Mouse (Mus musculus) limb, embryonic 11.5 days (tissue): ENCODE measurements around the gene Timm8b. TPM values are rescaled to one million over a fixed set of nuclear protein-coding genes. Genes with fewer than 3 reads are reported as not detected.

ENCODE experiments used
- ATAC-seq: fragments of 200-750 bp; cut with Nextera tagmentation; 2 replicates; pipeline ENCODE4 v1.8.0; 2017; ENCODE audit warnings: low read depth; ENCODE audit not compliant: insufficient number of reproducible peaks, low FRiP score, low TSS enrichment
- DNase-seq: peaks from one replicate; pipeline ENCODE4 v3.0.0-alpha.2; 2015; ENCODE audit warnings: low spot score
- H3K27ac ChIP-seq: fragments of 300-500 bp; sonication (generic); replicated peaks from 2 replicates; pipeline ENCODE4 v1.5.1; 2014; ENCODE audit warnings: low read depth, mild to moderate bottlenecking, low read length
- H3K27me3 ChIP-seq: fragments of 300-500 bp; sonication (generic); 2 replicates; pipeline ENCODE4 v1.6.1; 2014; ENCODE audit warnings: mild to moderate bottlenecking, low read length, mixed read lengths; ENCODE audit not compliant: control insufficient read depth, insufficient read depth
- H3K36me3 ChIP-seq: fragments of 300-500 bp; sonication (generic); 2 replicates; pipeline ENCODE4 v1.6.1; 2014; ENCODE audit warnings: mild to moderate bottlenecking, low read length, moderate library complexity, mixed read lengths; ENCODE audit not compliant: control insufficient read depth, insufficient read depth
- H3K4me1 ChIP-seq: fragments of 300-500 bp; sonication (generic); 2 replicates; pipeline ENCODE4 v1.6.1; 2014; ENCODE audit warnings: low read length, mixed read lengths; ENCODE audit not compliant: control insufficient read depth, insufficient read depth
- H3K4me2 ChIP-seq: fragments of 300-500 bp; sonication (generic); 2 replicates; pipeline ENCODE4 v1.6.1; 2014; ENCODE audit warnings: low read depth, mild to moderate bottlenecking, moderate library complexity; ENCODE audit not compliant: severe bottlenecking
- H3K4me3 ChIP-seq: fragments of 300-500 bp; sonication (generic); 2 replicates; pipeline ENCODE4 v1.5.1; 2014; ENCODE audit warnings: low read depth, low read length
- H3K9ac ChIP-seq: fragments of 300-500 bp; sonication (generic); 2 replicates; pipeline ENCODE4 v1.6.1; 2014; ENCODE audit warnings: mild to moderate bottlenecking, low read length
- H3K9me3 ChIP-seq: fragments of 300-500 bp; sonication (generic); 2 replicates; pipeline ENCODE4 v1.6.1; 2016; ENCODE audit warnings: low read length; ENCODE audit not compliant: control insufficient read depth
- WGBS: fragments of 180-500 bp; shearing (Covaris S2); extraction: QIAGEN DNeasy Blood & Tissue Kit; methylation state at CpG from one replicate; pipeline ENCODE4 v1.1.7; 2014; 5-methylcytosine and 5-hydroxymethylcytosine counted together
- polyA plus RNA-seq: library from polyadenylated mRNA; unstranded; fragments of >200 nt; fragmentation: Nextera tagmentation; extraction: Ambion mirVana; gene quantifications from 2 replicates; pipeline ENCODE4 v1.2.1, GENCODE M21; 2014

Timm8b gene
- 297 and 308 TPM in 2 replicates for polyA plus RNA-seq

- peaks cover 13% of the 10 kb centered on the region; the same call in 1 of the 2 replicates for H3K36me3 ChIP-seq
- peak; percentile 95 for ATAC-seq
These were observed at the start of gene Timm8b, which contains the start of gene Sdhd for GRCm38 (mm10) chr9:50603189-50603997. Gene Timm8b, plus strand, starts transcription at chr9:50603910. Gene Sdhd, minus strand, starts transcription at chr9:50603812.

GRCm38 (mm10) chr9:50554241-50555093, 49.2 kb upstream of the Timm8b start, which contains the start of gene Il18:
Gene Il18, plus strand, starts transcription at chr9:50554827.
- H3K27ac ChIP-seq = no peak within 1 kb of the TSS
- H3K4me1 ChIP-seq = no peaks in the 10 kb centered on the region
- no peak within 1 kb of the TSS for H3K4me3 ChIP-seq
- H3K36me3 ChIP-seq = no peaks in the 10 kb centered on the region
- 31% methylated on average over 12 of the region's 12 CpGs for WGBS
- no peaks in the 10 kb centered on the region for H3K27me3 ChIP-seq
- DNase-seq (peak; percentile 26), ATAC-seq (no peak)
- no peaks in the 10 kb centered on the region for H3K9me3 ChIP-seq
- H3K9ac ChIP-seq = no peak within 1 kb of the TSS
- 0 out of 2 replicates have a peak within 1 kb of the TSS, but pooled peaks have one; percentile 8 for H3K4me2 ChIP-seq

More at GRCm38 (mm10) chr9:50603189-50603997, at the start of gene Timm8b, which contains the start of gene Sdhd:
- no peaks in the 10 kb centered on the region for H3K9me3 ChIP-seq
- under 1% methylated on average over 48 of the region's 48 CpGs for WGBS
- peaks cover 4% of the 10 kb centered on the region for H3K4me1 ChIP-seq
- H3K9ac ChIP-seq = peak within 1 kb of the TSS; percentile 86
- H3K27ac ChIP-seq = peak within 1 kb of the TSS; percentile 71; the same call in 1 of the 2 replicates
- H3K4me2 ChIP-seq = peak within 1 kb of the TSS; percentile 64
- no peaks in the 10 kb centered on the region for H3K27me3 ChIP-seq
- H3K4me3 ChIP-seq = peak within 1 kb of the TSS; percentile 72
- DNase-seq = peak; percentile 92

- no peak within 1 kb of the TSS for H3K27ac ChIP-seq
- no peak within 1 kb of the TSS for H3K9ac ChIP-seq
- ATAC-seq (no peak), DNase-seq (no peak)
- no peak within 1 kb of the TSS for H3K4me3 ChIP-seq
- 28% methylated on average over 2 of the region's 2 CpGs for WGBS
- H3K36me3 ChIP-seq = no peaks in the 10 kb centered on the region
- no peaks in the 10 kb centered on the region for H3K4me1 ChIP-seq
- 0 out of 2 replicates have a peak within 1 kb of the TSS, but pooled peaks have one; percentile 8 for H3K4me2 ChIP-seq
- H3K9me3 ChIP-seq = no peaks in the 10 kb centered on the region
- H3K27me3 ChIP-seq = no peaks in the 10 kb centered on the region
These were observed 48.6 kb upstream of the Timm8b start, which contains the start of gene Bco2 for GRCm38 (mm10) chr9:50555094-50555446. Gene Bco2, minus strand, starts transcription at chr9:50555181.

- WGBS = 86% methylated on average over 38 of the region's 38 CpGs
- no peak for DNase-seq
- no peaks in the 10 kb centered on the region for H3K9me3 ChIP-seq
- no peak within 1 kb of the TSS for H3K27ac ChIP-seq
- no peak within 1 kb of the TSS for H3K4me3 ChIP-seq
- no peak within 1 kb of the TSS for H3K9ac ChIP-seq
- ATAC-seq = no peak
- no peaks in the 10 kb centered on the region for H3K4me1 ChIP-seq
- H3K36me3 ChIP-seq = no peaks in the 10 kb centered on the region
- no peaks in the 10 kb centered on the region for H3K27me3 ChIP-seq
- H3K4me2 ChIP-seq = no peak within 1 kb of the TSS
These were observed 42.4 kb upstream of the Timm8b start, which contains the start of gene Tex12 for GRCm38 (mm10) chr9:50561145-50561917. Gene Tex12, minus strand, starts transcription at chr9:50561325.

- ATAC-seq (no peak), DNase-seq (no peak)
- H3K4me1 ChIP-seq = no peaks in the 10 kb centered on the region
- H3K27me3 ChIP-seq = no peaks in the 10 kb centered on the region
- WGBS = 80% methylated on average over 2 of the region's 2 CpGs
- no peak overlapping the region for H3K4me3 ChIP-seq
- no peaks in the 10 kb centered on the region for H3K9me3 ChIP-seq
- H3K4me2 ChIP-seq = no peak overlapping the region
- H3K27ac ChIP-seq = no peak overlapping the region
- no peaks in the 10 kb centered on the region for H3K36me3 ChIP-seq
- H3K9ac ChIP-seq = no peak overlapping the region
These were observed 41.8 kb upstream of the Timm8b start for GRCm38 (mm10) chr9:50561918-50562360.

- Histone ChIP-seq H3K27ac (no peak overlapping the region), H3K9ac (no peak overlapping the region), H3K9me3 (no peaks in the 10 kb centered on the region), H3K27me3 (no peaks in the 10 kb centered on the region), H3K4me1 (no peaks in the 10 kb centered on the region), H3K4me3 (no peak overlapping the region), H3K36me3 (no peaks in the 10 kb centered on the region), H3K4me2 (no peak overlapping the region)
- WGBS = 84% methylated on average over 7 of the region's 7 CpGs
- DNase-seq = no peak
- ATAC-seq = no peak
These were observed 38.5 kb upstream of the Timm8b start for GRCm38 (mm10) chr9:50565173-50565572.

- no peak for ATAC-seq
- no peak for DNase-seq
- H3K4me2 ChIP-seq = no peak overlapping the region
- no peaks in the 10 kb centered on the region for H3K9me3 ChIP-seq
- H3K36me3 ChIP-seq = no peaks in the 10 kb centered on the region
- no peaks in the 10 kb centered on the region for H3K4me1 ChIP-seq
- 88% methylated on average over 4 of the region's 4 CpGs for WGBS
- H3K27me3 ChIP-seq = no peaks in the 10 kb centered on the region
- no peak overlapping the region for H3K9ac ChIP-seq
- no peak overlapping the region for H3K27ac ChIP-seq
- H3K4me3 ChIP-seq = no peak overlapping the region
These were observed 37.8 kb upstream of the Timm8b start for GRCm38 (mm10) chr9:50565940-50566339.
